Mouse (Mus musculus) midbrain, embryonic 10.5 days (tissue): ENCODE data around the gene Slc36a2. TPM values are rescaled to one million over a fixed set of nuclear protein-coding genes. Genes with fewer than 3 reads are reported as not detected.

Experiments
- DNase-seq: peaks from one replicate; pipeline ENCODE4 v3.0.0-alpha.2; 2017; ENCODE audit warnings: low spot score
- H3K27ac ChIP-seq: fragments of 300-500 bp; sonication (generic); replicated peaks from 2 replicates; pipeline ENCODE4 v1.5.1; 2016; ENCODE audit warnings: mild to moderate bottlenecking
- H3K27me3 ChIP-seq: fragments of 300-500 bp; sonication (generic); 2 replicates; pipeline ENCODE4 v1.6.1; 2016; ENCODE audit warnings: low read depth, mild to moderate bottlenecking; ENCODE audit not compliant: poor library complexity, severe bottlenecking
- H3K36me3 ChIP-seq: fragments of 300-500 bp; sonication (generic); 2 replicates; pipeline ENCODE4 v1.6.1; 2016; ENCODE audit warnings: mild to moderate bottlenecking, moderate library complexity
- H3K4me1 ChIP-seq: fragments of 300-500 bp; sonication (generic); 2 replicates; pipeline ENCODE4 v1.6.1; 2016
- H3K4me3 ChIP-seq: fragments of 300-500 bp; sonication (generic); 2 replicates; pipeline ENCODE4 v1.5.1; 2016; ENCODE audit warnings: mild to moderate bottlenecking, moderate library complexity
- H3K9me3 ChIP-seq: fragments of 300-500 bp; sonication (generic); replicated peaks from 2 replicates; pipeline ENCODE4 v1.6.1; 2016; ENCODE audit warnings: mild to moderate bottlenecking
- WGBS: fragments of 180-500 bp; shearing (Covaris S2); methylation state at CpG from one replicate; pipeline ENCODE4 v1.1.7; 2016; 5-methylcytosine and 5-hydroxymethylcytosine counted together
- polyA plus RNA-seq: library from polyadenylated mRNA; unstranded; fragments of >200 nt; fragmentation: Nextera tagmentation; extraction: Ambion mirVana; gene quantifications from 2 replicates; pipeline ENCODE4 v1.2.1, GENCODE M21; 2016

Slc36a2 gene
- polyA plus RNA-seq, 1 experiment from 2014 or later, result 0.20 TPM

- H3K36me3 ChIP-seq, result no peaks in the 10 kb centered on the region
- H3K27ac ChIP-seq, result no peak overlapping the region
- peaks cover 10% of the 10 kb centered on the region for H3K4me1 ChIP-seq
- H3K27me3 ChIP-seq, result no peaks in the 10 kb centered on the region
- H3K4me3 ChIP-seq, result no peak overlapping the region
- H3K9me3 ChIP-seq, result no peaks in the 10 kb centered on the region
- no peak for DNase-seq
- 91% methylated on average over 5 of the region's 5 CpGs for WGBS
Measured at GRCm38 (mm10) chr11:55144011-55144410, 40.9 kb downstream of the Slc36a2 start.

DNA sequence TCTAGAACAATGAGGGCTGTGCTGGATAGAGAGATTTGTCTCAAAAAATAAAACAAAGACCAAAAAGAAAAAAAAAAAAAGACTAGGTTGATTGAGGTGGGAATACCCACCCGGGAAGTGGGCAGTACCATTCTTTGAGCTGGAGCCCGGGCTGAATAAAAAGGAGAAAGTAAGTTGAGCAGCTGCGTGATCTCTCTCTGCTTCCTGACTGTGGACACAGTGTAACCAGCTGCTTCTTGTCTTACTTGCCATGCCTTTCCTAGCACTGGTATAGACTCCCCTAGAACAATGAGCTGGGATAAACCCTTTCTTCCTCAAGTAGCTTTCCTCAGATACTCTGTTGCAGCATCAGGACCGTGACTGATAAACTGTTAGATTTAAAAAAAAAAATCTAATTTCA lies 43.4 kb downstream of the Slc36a2 start:
- Histone ChIP-seq H3K9me3 (no peaks in the 10 kb centered on the region), H3K27me3 (no peaks in the 10 kb centered on the region), H3K4me1 (peaks cover 5% of the 10 kb centered on the region; the same call in 1 of the 2 replicates), H3K36me3 (no peaks in the 10 kb centered on the region), H3K27ac (no peak overlapping the region), H3K4me3 (no peak overlapping the region)
- DNase-seq, result no peak
- 91% methylated on average over 4 of the region's 4 CpGs for WGBS

DNA sequence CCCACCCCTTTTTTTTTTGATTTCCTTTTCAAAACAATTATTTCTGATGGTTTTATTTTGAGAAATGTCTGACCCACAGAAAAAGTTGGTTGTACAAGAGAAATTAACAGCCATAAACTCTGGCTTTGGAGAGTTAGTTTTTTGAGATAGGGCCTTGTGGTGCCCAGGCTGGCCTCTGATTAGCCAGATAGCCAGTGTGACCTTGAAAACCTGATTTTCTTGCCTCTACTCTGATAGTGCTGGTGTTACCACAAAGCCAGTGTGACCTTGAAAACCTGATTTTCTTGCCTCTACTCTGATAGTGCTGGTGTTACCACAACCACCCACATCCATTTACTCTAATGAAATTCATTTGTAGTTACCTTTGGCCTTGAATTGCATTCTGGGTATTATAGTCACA lies 47.2 kb downstream of the Slc36a2 start:
- Histone ChIP-seq H3K36me3 (no peaks in the 10 kb centered on the region), H3K4me1 (peaks cover 5% of the 10 kb centered on the region; the same call in 1 of the 2 replicates), H3K9me3 (no peaks in the 10 kb centered on the region), H3K4me3 (no peak overlapping the region), H3K27me3 (no peaks in the 10 kb centered on the region), H3K27ac (no peak overlapping the region)
- no peak for DNase-seq

GRCm38 (mm10) chr11:55136770-55137547 lies 47.9 kb downstream of the Slc36a2 start:
- WGBS, result 86% methylated on average over 15 of the region's 15 CpGs
- DNase-seq, result no peak
- no peak overlapping the region for H3K4me3 ChIP-seq
- peaks cover 5% of the 10 kb centered on the region; the same call in 1 of the 2 replicates for H3K4me1 ChIP-seq
- H3K27me3 ChIP-seq, result no peaks in the 10 kb centered on the region
- H3K36me3 ChIP-seq, result no peaks in the 10 kb centered on the region
- no peak overlapping the region for H3K27ac ChIP-seq
- no peaks in the 10 kb centered on the region for H3K9me3 ChIP-seq

DNA sequence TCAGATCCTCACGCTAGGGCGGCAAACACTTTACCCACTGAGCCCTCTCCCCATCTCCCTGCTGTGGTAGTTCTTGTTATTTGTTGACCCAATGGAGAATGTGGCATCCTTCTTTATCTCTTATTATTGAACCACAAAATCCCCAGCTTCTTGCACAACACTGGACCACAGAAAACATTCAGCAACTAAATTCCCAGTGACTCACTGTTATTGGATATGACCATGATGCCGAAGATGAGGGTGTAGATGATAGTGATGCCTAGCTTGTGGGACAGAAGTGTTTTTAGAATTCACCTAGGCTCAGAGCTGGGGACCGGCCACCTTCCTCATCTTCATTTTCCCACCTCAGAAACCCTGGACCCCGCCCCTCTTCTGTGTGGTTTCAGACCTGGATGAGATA lies 50.0 kb downstream of the Slc36a2 start:
- no peak overlapping the region for H3K27ac ChIP-seq
- DNase-seq, result no peak
- WGBS, result 90% methylated on average over 5 of the region's 5 CpGs
- no peak overlapping the region for H3K4me3 ChIP-seq
- H3K27me3 ChIP-seq, result no peaks in the 10 kb centered on the region
- no peaks in the 10 kb centered on the region for H3K36me3 ChIP-seq
- peaks cover 5% of the 10 kb centered on the region; the same call in 1 of the 2 replicates for H3K4me1 ChIP-seq
- no peaks in the 10 kb centered on the region for H3K9me3 ChIP-seq

DNA sequence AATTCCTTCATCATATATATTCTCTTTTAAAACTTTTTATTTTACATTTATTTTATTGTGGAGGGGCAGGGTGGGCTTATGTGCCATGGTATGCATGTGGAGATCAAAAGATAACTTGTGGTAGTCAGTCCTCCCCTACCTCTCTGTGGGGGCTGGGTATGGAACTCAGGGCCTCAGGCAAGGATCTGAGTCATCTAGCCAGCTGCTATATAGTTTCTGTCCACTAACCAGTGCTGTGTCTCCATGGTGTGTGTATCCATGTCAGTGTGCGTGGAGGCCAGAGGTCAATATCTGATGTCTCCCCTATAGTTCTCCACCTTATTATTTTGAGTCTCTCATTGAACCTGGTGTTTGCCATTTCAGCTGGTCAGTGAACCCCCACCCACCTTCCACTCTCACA lies 50.5 kb downstream of the Slc36a2 start:
- H3K4me1 ChIP-seq, result peaks cover 5% of the 10 kb centered on the region; the same call in 1 of the 2 replicates
- no peaks in the 10 kb centered on the region for H3K36me3 ChIP-seq
- H3K9me3 ChIP-seq, result no peaks in the 10 kb centered on the region
- WGBS, result 92% methylated on average over 1 of the region's 1 CpGs
- no peak overlapping the region for H3K27ac ChIP-seq
- H3K27me3 ChIP-seq, result no peaks in the 10 kb centered on the region
- H3K4me3 ChIP-seq, result no peak overlapping the region
- DNase-seq, result no peak

GRCm38 (mm10) chr11:55133204-55133603 lies 51.7 kb downstream of the Slc36a2 start:
- H3K9me3 ChIP-seq, result no peaks in the 10 kb centered on the region
- H3K4me1 ChIP-seq, result peaks cover under 1% of the 10 kb centered on the region; the same call in 1 of the 2 replicates
- H3K27ac ChIP-seq, result no peak overlapping the region
- no peak for DNase-seq
- no peak overlapping the region for H3K4me3 ChIP-seq
- no peaks in the 10 kb centered on the region for H3K27me3 ChIP-seq
- WGBS, result 98% methylated on average over 1 of the region's 1 CpGs
- H3K36me3 ChIP-seq, result no peaks in the 10 kb centered on the region

DNA sequence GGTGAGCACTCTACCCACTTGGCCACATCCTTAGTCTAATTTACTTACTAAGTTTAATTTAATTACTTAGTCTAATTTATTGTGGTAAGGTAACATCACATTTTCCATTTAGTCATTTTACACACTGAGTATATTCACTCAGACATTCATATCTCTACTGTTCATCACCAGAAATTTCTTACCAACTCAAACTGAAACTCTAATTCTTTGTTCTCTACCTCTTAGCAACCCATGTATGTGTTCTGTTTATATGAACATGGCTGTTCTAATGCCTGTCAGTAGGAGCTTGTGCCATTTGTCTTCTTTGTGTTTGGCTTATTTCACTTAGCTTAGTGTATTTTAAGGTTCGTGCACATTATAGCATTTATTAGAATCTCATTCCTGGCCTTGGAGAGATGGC lies 52.9 kb downstream of the Slc36a2 start:
- Histone ChIP-seq H3K9me3 (no peaks in the 10 kb centered on the region), H3K4me3 (no peak overlapping the region), H3K4me1 (no peaks in the 10 kb centered on the region), H3K36me3 (no peaks in the 10 kb centered on the region), H3K27ac (no peak overlapping the region), H3K27me3 (no peaks in the 10 kb centered on the region)
- no peak for DNase-seq
- 93% methylated on average over 1 of the region's 1 CpGs for WGBS

DNA sequence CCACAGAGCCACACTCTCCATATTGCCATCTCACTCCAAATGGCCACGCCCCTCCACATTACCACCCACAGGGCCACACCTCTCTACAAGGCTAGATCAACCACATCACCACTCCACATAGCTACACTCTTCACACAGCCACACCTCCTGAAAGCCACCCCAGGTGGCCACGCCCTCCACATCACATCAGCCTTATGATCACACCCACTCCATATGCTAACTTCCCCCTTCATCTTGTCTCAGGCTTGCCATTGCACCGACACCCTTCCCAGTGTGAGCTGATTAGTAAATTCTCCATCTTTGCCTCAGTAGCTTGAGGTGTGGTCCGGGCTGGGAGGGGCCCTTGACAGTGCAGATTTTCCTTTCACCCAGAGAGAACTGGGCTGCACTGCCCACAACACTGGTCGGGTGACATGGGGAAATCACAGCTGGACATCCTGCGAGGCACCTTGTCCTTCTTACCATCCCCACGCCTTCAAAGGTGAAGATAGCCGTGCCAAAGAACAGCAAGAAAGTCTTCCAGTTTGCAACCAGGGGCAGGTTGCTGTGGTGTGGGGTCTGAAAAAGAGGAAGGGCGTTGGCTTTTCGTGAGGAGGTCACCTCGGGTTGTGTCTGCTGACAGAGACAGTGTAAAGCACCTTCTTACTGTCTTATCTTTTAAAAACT lies 53.7 kb downstream of the Slc36a2 start:
- no peak overlapping the region for H3K4me3 ChIP-seq
- DNase-seq, result no peak
- no peaks in the 10 kb centered on the region for H3K36me3 ChIP-seq
- no peaks in the 10 kb centered on the region for H3K9me3 ChIP-seq
- no peaks in the 10 kb centered on the region for H3K27me3 ChIP-seq
- H3K27ac ChIP-seq, result no peak overlapping the region
- no peaks in the 10 kb centered on the region for H3K4me1 ChIP-seq
- WGBS, result 93% methylated on average over 11 of the region's 11 CpGs

DNA sequence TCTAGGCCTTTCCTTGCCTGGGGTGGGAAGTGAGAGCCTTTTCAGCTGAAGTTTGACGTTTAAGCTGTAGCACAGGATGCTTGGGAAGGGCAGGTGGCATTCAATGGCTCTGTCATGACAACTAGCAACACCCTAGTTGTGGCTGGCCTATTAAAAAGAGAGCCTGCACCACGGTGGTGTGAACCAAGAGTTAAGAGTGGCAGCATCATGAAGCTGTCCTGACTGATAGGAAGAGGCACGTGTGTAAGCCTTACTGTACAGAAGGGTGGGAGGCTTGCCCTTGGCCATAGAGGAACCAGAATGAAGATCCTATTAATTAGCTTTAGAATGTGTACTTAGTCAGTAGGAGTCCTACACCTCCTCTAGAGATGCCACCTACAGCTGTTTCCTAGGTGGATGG lies 56.5 kb downstream of the Slc36a2 start:
- DNase-seq, result no peak
- Histone ChIP-seq H3K27ac (no peak overlapping the region), H3K9me3 (no peaks in the 10 kb centered on the region), H3K27me3 (no peaks in the 10 kb centered on the region), H3K36me3 (no peaks in the 10 kb centered on the region), H3K4me1 (no peaks in the 10 kb centered on the region), H3K4me3 (no peak overlapping the region)
- WGBS, result 88% methylated on average over 3 of the region's 3 CpGs

DNA sequence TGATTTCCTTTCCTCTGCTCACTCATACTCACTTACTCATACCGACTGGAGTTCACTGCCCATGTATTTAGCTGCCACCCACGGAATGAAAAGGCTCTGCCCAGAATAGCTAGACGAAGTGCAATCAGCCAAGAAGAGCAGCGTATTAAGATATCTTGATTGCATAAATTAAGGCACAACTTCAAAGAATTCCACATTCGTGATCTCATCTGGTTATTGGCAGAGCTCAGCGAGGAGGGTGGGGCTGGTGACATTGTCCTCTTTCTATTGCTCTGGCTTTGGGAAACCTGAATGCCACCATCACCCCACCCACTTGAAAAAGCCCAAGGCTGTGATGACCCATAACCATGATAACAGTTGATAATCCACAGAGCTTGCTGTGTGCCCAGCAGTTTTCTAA lies 56.9 kb downstream of the Slc36a2 start:
- H3K36me3 ChIP-seq, result no peaks in the 10 kb centered on the region
- 87% methylated on average over 6 of the region's 6 CpGs for WGBS
- H3K4me3 ChIP-seq, result no peak overlapping the region
- no peak overlapping the region for H3K27ac ChIP-seq
- no peaks in the 10 kb centered on the region for H3K9me3 ChIP-seq
- no peaks in the 10 kb centered on the region for H3K27me3 ChIP-seq
- no peaks in the 10 kb centered on the region for H3K4me1 ChIP-seq
- DNase-seq, result no peak

DNA sequence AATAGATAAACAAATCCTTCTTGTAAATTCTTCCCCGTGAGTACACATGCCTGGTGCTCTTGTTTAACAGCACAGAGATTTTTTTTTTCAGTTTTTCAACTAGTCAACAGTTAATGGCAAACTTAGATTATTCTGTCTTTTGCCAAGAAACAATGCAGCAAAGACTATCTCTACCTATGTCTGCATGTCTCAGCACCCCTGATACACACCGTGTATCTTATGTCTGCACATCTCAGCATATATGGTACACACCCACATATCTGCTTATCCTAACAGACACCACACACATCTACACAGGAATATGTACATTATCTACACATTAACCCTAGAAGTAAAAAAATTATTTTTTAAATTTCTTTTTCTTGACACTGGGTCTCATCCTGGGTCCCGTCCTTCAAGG lies 58.2 kb downstream of the Slc36a2 start:
- Histone ChIP-seq H3K4me3 (no peak overlapping the region), H3K27ac (no peak overlapping the region), H3K27me3 (no peaks in the 10 kb centered on the region), H3K4me1 (no peaks in the 10 kb centered on the region), H3K36me3 (no peaks in the 10 kb centered on the region), H3K9me3 (no peaks in the 10 kb centered on the region)
- DNase-seq, result no peak
- 90% methylated on average over 3 of the region's 3 CpGs for WGBS

- Histone ChIP-seq H3K4me1 (no peaks in the 10 kb centered on the region), H3K27me3 (no peaks in the 10 kb centered on the region), H3K27ac (no peak overlapping the region), H3K4me3 (no peak overlapping the region), H3K9me3 (peaks cover 6% of the 10 kb centered on the region; the same call in 1 of the 2 replicates), H3K36me3 (no peaks in the 10 kb centered on the region)
- 94% methylated on average over 1 of the region's 1 CpGs for WGBS
- DNase-seq, result no peak
Measured at GRCm38 (mm10) chr11:55121430-55121829, 63.4 kb downstream of the Slc36a2 start.
